Mouse (Mus musculus) bone marrow, adult 2 months (tissue): Measurements from ENCODE around the gene Apex1.

ENCODE experiments used
- CTCF ChIP-seq: fragments of 200-500 bp; IDR thresholded peaks from 2 replicates; pipeline ENCODE4 v1.5.1; 2011; ENCODE audit warnings: low read length, control low read depth; ENCODE audit not compliant: control insufficient read depth, insufficient read depth
- POLR2A ChIP-seq: fragments of 200-500 bp; IDR thresholded peaks from 2 replicates; pipeline ENCODE4 v1.6.1; 2011; ENCODE audit warnings: low read depth, mild to moderate bottlenecking, control low read depth, low read length, borderline replicate concordance; ENCODE audit not compliant: control insufficient read depth

DNA sequence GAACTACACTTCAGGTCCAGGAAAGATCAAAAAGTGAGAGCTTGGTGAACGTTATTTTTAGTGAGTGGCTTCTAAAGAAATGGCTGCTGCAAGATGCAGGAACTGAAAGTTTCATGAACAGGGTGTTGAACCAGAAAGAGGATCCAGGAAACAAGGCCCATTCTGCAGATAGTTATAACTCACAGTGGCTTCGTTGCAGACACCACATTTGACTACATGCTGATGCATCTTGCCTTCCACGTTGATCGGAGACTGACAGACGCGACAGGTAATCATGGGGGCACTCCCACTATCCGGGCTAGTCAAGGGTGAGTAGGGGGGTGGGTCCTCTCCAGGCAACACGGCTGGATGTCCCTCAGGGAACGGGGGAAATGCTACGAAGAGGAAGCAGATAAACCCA is 5.2 kb downstream of the Apex1 start:
- TF ChIP-seq CTCF (no peak), POLR2A (no peak)
